Mouse (Mus musculus) C2C12 (cell line): ENCODE measurements around the gene Spcs2.

ENCODE experiments used
- CTCF ChIP-seq: IDR thresholded peaks from one replicate; pipeline ENCODE4 v1.5.1; 2011; ENCODE audit not compliant: control insufficient read depth, insufficient read depth, insufficient read length
- FOSL1 ChIP-seq: IDR thresholded peaks from one replicate; pipeline ENCODE4 v1.8.0; 2011; ENCODE audit warnings: mild to moderate bottlenecking, low read length; ENCODE audit not compliant: poor library complexity, insufficient read depth, severe bottlenecking
- MAX ChIP-seq: IDR thresholded peaks from one replicate; pipeline ENCODE4 v1.6.1; 2011; ENCODE audit warnings: mild to moderate bottlenecking, control low read depth

GRCm38 (mm10) chr7:99894478-99894877 is 31.2 kb upstream of the Spcs2 start:
- TF ChIP-seq CTCF (no peak), MAX (no peak), FOSL1 (no peak)
